Mouse (Mus musculus) megakaryocyte, embryonic 14.5 days (primary cell): ENCODE results near the gene Cyb5r1. TPM values are rescaled to one million over a fixed set of nuclear protein-coding genes. Genes with fewer than 3 reads are reported as not detected.
"Not testable (repeated sequence)": the region's sequence is repeated elsewhere in the genome, so short reads cannot be mapped to it uniquely, and the experiment has no call there.

Experiments used
- H3K27me3 ChIP-seq: replicated peaks from 2 replicates; pipeline ENCODE3; 2012; ENCODE audit warnings: inconsistent platforms
- H3K36me3 ChIP-seq: replicated peaks from 2 replicates; pipeline ENCODE3; 2012; ENCODE audit warnings: low read length, inconsistent platforms, mixed read lengths
- H3K4me1 ChIP-seq: 2 replicates; pipeline ENCODE4 v1.6.1; 2012; ENCODE audit warnings: inconsistent platforms
- H3K4me3 ChIP-seq: replicated peaks from 2 replicates; pipeline ENCODE3; 2012; ENCODE audit warnings: moderate library complexity, mild to moderate bottlenecking, inconsistent platforms
- H3K9me3 ChIP-seq: 2 replicates; pipeline ENCODE4 v1.6.1; 2012; ENCODE audit warnings: inconsistent platforms
- FLI1 ChIP-seq: IDR thresholded peaks from 2 replicates; pipeline ENCODE4 v1.6.1; 2012; ENCODE audit warnings: low read length, inconsistent platforms, mixed read lengths
- GATA1 ChIP-seq: IDR thresholded peaks from 3 replicates; pipeline ENCODE4 v1.6.1; 2012; ENCODE audit warnings: mixed read lengths, low read length, inconsistent platforms, borderline replicate concordance
- polyA plus RNA-seq: library from polyadenylated mRNA; stranded (reverse); fragments of >175 nt; gene quantifications from 2 replicates; pipeline ENCODE4 v1.2.3, GENCODE M21; 2012; ENCODE audit warnings: low replicate concordance; ENCODE audit not compliant: insufficient read depth

Gene Cyb5r1
- polyA plus RNA-seq, 1 experiment, result 10.9 TPM

GRCm38 (mm10) chr1:134433002-134433401 lies 27.6 kb downstream of the Cyb5r1 start:
- TF ChIP-seq FLI1 (no peak), GATA1 (no peak)
- H3K4me3 ChIP-seq, result no peak overlapping the region
- peaks cover 57% of the 10 kb centered on the region for H3K36me3 ChIP-seq
- H3K4me1 ChIP-seq, result peaks cover 14% of the 10 kb centered on the region
- H3K9me3 ChIP-seq, result no peaks in the 10 kb centered on the region
- no peaks in the 10 kb centered on the region for H3K27me3 ChIP-seq

GRCm38 (mm10) chr1:134433473-134433872 lies 28.1 kb downstream of the Cyb5r1 start:
- TF ChIP-seq FLI1 (no peak), GATA1 (no peak)
- peaks cover 53% of the 10 kb centered on the region for H3K36me3 ChIP-seq
- H3K4me3 ChIP-seq, result no peak overlapping the region
- 0 out of 2 replicates have a peak, but pooled peaks cover 3% of the 10 kb centered on the region for H3K9me3 ChIP-seq
- H3K27me3 ChIP-seq, result no peaks in the 10 kb centered on the region
- H3K4me1 ChIP-seq, result peaks cover 14% of the 10 kb centered on the region

GRCm38 (mm10) chr1:134435414-134435813 lies 30.1 kb downstream of the Cyb5r1 start:
- TF ChIP-seq GATA1 (no peak), FLI1 (no peak)
- no peaks in the 10 kb centered on the region for H3K27me3 ChIP-seq
- peaks cover 34% of the 10 kb centered on the region for H3K36me3 ChIP-seq
- H3K9me3 ChIP-seq, result 0 out of 2 replicates have a peak, but pooled peaks cover 4% of the 10 kb centered on the region
- H3K4me1 ChIP-seq, result peaks cover 14% of the 10 kb centered on the region
- H3K4me3 ChIP-seq, result peak overlapping the region; percentile 69

- TF ChIP-seq FLI1 (no peak), GATA1 (no peak)
- H3K27me3 ChIP-seq, result no peaks in the 10 kb centered on the region
Observed at GRCm38 (mm10) chr1:134440437-134440836, 35.1 kb downstream of the Cyb5r1 start.

GRCm38 (mm10) chr1:134441737-134442136 lies 36.4 kb downstream of the Cyb5r1 start:
- peaks cover 19% of the 10 kb centered on the region for H3K4me1 ChIP-seq

More at GRCm38 (mm10) chr1:134440437-134440836, 35.1 kb downstream of the Cyb5r1 start:
- 0 out of 2 replicates have a peak, but pooled peaks cover 4% of the 10 kb centered on the region for H3K9me3 ChIP-seq
- no peak overlapping the region for H3K4me3 ChIP-seq
- H3K4me1 ChIP-seq, result peaks cover 18% of the 10 kb centered on the region
- H3K36me3 ChIP-seq, result no peaks in the 10 kb centered on the region

GRCm38 (mm10) chr1:134442394-134442793 lies 37.0 kb downstream of the Cyb5r1 start:
- Histone ChIP-seq H3K36me3 (no peaks in the 10 kb centered on the region), H3K4me1 (peaks cover 19% of the 10 kb centered on the region), H3K9me3 (0 out of 2 replicates have a peak, but pooled peaks cover 4% of the 10 kb centered on the region), H3K4me3 (no peak overlapping the region), H3K27me3 (no peaks in the 10 kb centered on the region)
- TF ChIP-seq GATA1, result no peak
- TF ChIP-seq FLI1, result no peak

More at GRCm38 (mm10) chr1:134441737-134442136, 36.4 kb downstream of the Cyb5r1 start:
- H3K36me3 ChIP-seq, H3K9me3 ChIP-seq, H3K4me3 ChIP-seq, H3K27me3 ChIP-seq: not testable (repeated sequence)

- not testable (repeated sequence) for H3K4me3 ChIP-seq, H3K9me3 ChIP-seq, H3K36me3 ChIP-seq, H3K27me3 ChIP-seq
- peaks cover 19% of the 10 kb centered on the region for H3K4me1 ChIP-seq
Observed at GRCm38 (mm10) chr1:134443288-134443687, 37.9 kb downstream of the Cyb5r1 start.

GRCm38 (mm10) chr1:134445418-134445817 lies 40.1 kb downstream of the Cyb5r1 start:
- no peak overlapping the region for H3K4me3 ChIP-seq
- H3K9me3 ChIP-seq, result no peaks in the 10 kb centered on the region
- H3K36me3 ChIP-seq, result no peaks in the 10 kb centered on the region
- H3K4me1 ChIP-seq, result peaks cover 19% of the 10 kb centered on the region
- no peak for TF ChIP-seq GATA1
- TF ChIP-seq FLI1, result no peak
- no peaks in the 10 kb centered on the region for H3K27me3 ChIP-seq

- H3K36me3 ChIP-seq, H3K27me3 ChIP-seq, H3K9me3 ChIP-seq, H3K4me3 ChIP-seq: not testable (repeated sequence)
- peaks cover 27% of the 10 kb centered on the region for H3K4me1 ChIP-seq
Observed at GRCm38 (mm10) chr1:134448537-134448936, 43.2 kb downstream of the Cyb5r1 start.

- H3K9me3 ChIP-seq, result no peaks in the 10 kb centered on the region
- no peaks in the 10 kb centered on the region for H3K27me3 ChIP-seq
- peaks cover 25% of the 10 kb centered on the region for H3K4me1 ChIP-seq
- H3K4me3 ChIP-seq, result no peak overlapping the region
- TF ChIP-seq FLI1 (no peak), GATA1 (no peak)
- H3K36me3 ChIP-seq, result no peaks in the 10 kb centered on the region
Observed at GRCm38 (mm10) chr1:134450201-134450600, 44.8 kb downstream of the Cyb5r1 start.

- peaks cover 22% of the 10 kb centered on the region for H3K4me1 ChIP-seq
- H3K9me3 ChIP-seq, result no peaks in the 10 kb centered on the region
- no peaks in the 10 kb centered on the region for H3K27me3 ChIP-seq
- no peaks in the 10 kb centered on the region for H3K36me3 ChIP-seq
- no peak overlapping the region for H3K4me3 ChIP-seq
- TF ChIP-seq FLI1, result no peak
- TF ChIP-seq GATA1, result no peak
Observed at GRCm38 (mm10) chr1:134450986-134451385, 45.6 kb downstream of the Cyb5r1 start.
